Mouse (Mus musculus) forebrain, postnatal 0 days (tissue): ENCODE measurements at regions not wholly inside any gene's neighbourhood (a gene's known extent, or its start where the extent isn't known, plus 50 kb on each side); places are given as distances from the start of the nearest gene placed in this dataset.

ENCODE experiments used
- ATAC-seq: fragments of 200-750 bp; cut with Nextera tagmentation; 2 replicates; pipeline ENCODE4 v1.8.0; 2017; ENCODE audit warnings: mild to moderate bottlenecking, moderate library complexity
- DNase-seq: peaks from one replicate; pipeline ENCODE4 v3.0.0-alpha.2; 2015
- H3K27ac ChIP-seq: fragments of 300-500 bp; sonication (generic); 2 replicates; pipeline ENCODE4 v1.5.1; 2014; ENCODE audit warnings: low read depth, mild to moderate bottlenecking, antibody characterized with exemption, low read length, moderate library complexity, mixed read lengths
- H3K27me3 ChIP-seq: fragments of 300-500 bp; sonication (generic); 2 replicates; pipeline ENCODE4 v1.6.1; 2014; ENCODE audit warnings: mild to moderate bottlenecking, low read length, mixed read lengths; ENCODE audit not compliant: insufficient read depth
- H3K36me3 ChIP-seq: fragments of 300-500 bp; sonication (generic); 2 replicates; pipeline ENCODE4 v1.6.1; 2014; ENCODE audit warnings: mild to moderate bottlenecking, moderate library complexity; ENCODE audit not compliant: insufficient read depth
- H3K4me1 ChIP-seq: fragments of 300-500 bp; sonication (generic); 2 replicates; pipeline ENCODE4 v1.6.1; 2014; ENCODE audit warnings: antibody characterized with exemption; ENCODE audit not compliant: insufficient read depth
- H3K4me2 ChIP-seq: fragments of 300-500 bp; sonication (generic); 2 replicates; pipeline ENCODE4 v1.6.1; 2014; ENCODE audit warnings: low read depth, mild to moderate bottlenecking, moderate library complexity
- H3K4me3 ChIP-seq: fragments of 300-500 bp; sonication (generic); 2 replicates; pipeline ENCODE4 v1.5.1; 2014; ENCODE audit warnings: low read depth, low read length, mixed read lengths
- H3K9ac ChIP-seq: fragments of 300-500 bp; sonication (generic); 2 replicates; pipeline ENCODE4 v1.6.1; 2014; ENCODE audit warnings: mild to moderate bottlenecking
- H3K9me3 ChIP-seq: fragments of 300-500 bp; sonication (generic); 2 replicates; pipeline ENCODE4 v1.6.1; 2016; ENCODE audit warnings: low read length
- CTCF ChIP-seq: sonication (generic); IDR thresholded peaks from 2 replicates; pipeline ENCODE4 v1.5.1; 2016; ENCODE audit warnings: antibody characterized with exemption, control low read depth, low read depth
- WGBS: fragments of 180-500 bp; shearing (Covaris S2); extraction: QIAGEN DNeasy Blood & Tissue Kit; methylation state at CpG from one replicate; pipeline ENCODE4 v1.1.7; 2014; 5-methylcytosine and 5-hydroxymethylcytosine counted together

GRCm38 (mm10) chr11:45330319-45330718 is 521.5 kb upstream of the Clint1 start:
- no peaks in the 10 kb centered on the region for H3K36me3 ChIP-seq
- no peaks in the 10 kb centered on the region for H3K9me3 ChIP-seq
- no peak overlapping the region for H3K4me2 ChIP-seq
- H3K27me3 ChIP-seq = no peaks in the 10 kb centered on the region
- H3K27ac ChIP-seq = no peak overlapping the region
- no peak for ATAC-seq
- no peak for DNase-seq
- H3K4me3 ChIP-seq = no peak overlapping the region
- TF ChIP-seq CTCF = no peak
- no peaks in the 10 kb centered on the region for H3K4me1 ChIP-seq
- H3K9ac ChIP-seq = no peak overlapping the region
- 81% methylated on average over 2 of the region's 2 CpGs for WGBS

- Histone ChIP-seq H3K4me3 (no peak overlapping the region), H3K36me3 (no peaks in the 10 kb centered on the region), H3K9ac (no peak overlapping the region), H3K9me3 (no peaks in the 10 kb centered on the region), H3K27ac (no peak overlapping the region), H3K27me3 (no peaks in the 10 kb centered on the region), H3K4me2 (no peak overlapping the region), H3K4me1 (no peaks in the 10 kb centered on the region)
- 71% methylated on average over 3 of the region's 3 CpGs for WGBS
- ATAC-seq (no peak), DNase-seq (no peak)
- no peak for TF ChIP-seq CTCF
These were observed 518.1 kb upstream of the Clint1 start for GRCm38 (mm10) chr11:45333756-45334155.

- DNase-seq = no peak
- no peak overlapping the region for H3K9ac ChIP-seq
- no peak for ATAC-seq
- no peak overlapping the region for H3K4me3 ChIP-seq
- TF ChIP-seq CTCF = no peak
- H3K4me1 ChIP-seq = no peaks in the 10 kb centered on the region
- no peaks in the 10 kb centered on the region for H3K36me3 ChIP-seq
- no peaks in the 10 kb centered on the region for H3K27me3 ChIP-seq
- H3K9me3 ChIP-seq = no peaks in the 10 kb centered on the region
- H3K4me2 ChIP-seq = no peak overlapping the region
- H3K27ac ChIP-seq = no peak overlapping the region
These were observed 502.5 kb upstream of the Clint1 start for GRCm38 (mm10) chr11:45349331-45349730.

GRCm38 (mm10) chr11:45365343-45365742 is 486.5 kb upstream of the Clint1 start:
- H3K9ac ChIP-seq = no peak overlapping the region
- no peak for ATAC-seq

GRCm38 (mm10) chr11:45389243-45390146 is 462.4 kb upstream of the Clint1 start:
- TF ChIP-seq CTCF = no peak
- DNase-seq (no peak), ATAC-seq (no peak)
- Histone ChIP-seq H3K27me3 (no peaks in the 10 kb centered on the region), H3K4me1 (no peaks in the 10 kb centered on the region), H3K27ac (no peak overlapping the region), H3K4me3 (no peak overlapping the region), H3K9me3 (no peaks in the 10 kb centered on the region), H3K36me3 (no peaks in the 10 kb centered on the region), H3K4me2 (no peak overlapping the region), H3K9ac (no peak overlapping the region)
- WGBS = 52% methylated on average over 11 of the region's 11 CpGs

More at GRCm38 (mm10) chr11:45365343-45365742, 486.5 kb upstream of the Clint1 start:
- no peak overlapping the region for H3K27ac ChIP-seq
- no peak for DNase-seq
- no peaks in the 10 kb centered on the region for H3K9me3 ChIP-seq
- no peak overlapping the region for H3K4me3 ChIP-seq
- H3K4me1 ChIP-seq = no peaks in the 10 kb centered on the region
- WGBS = 97% methylated on average over 3 of the region's 3 CpGs
- TF ChIP-seq CTCF = no peak
- H3K27me3 ChIP-seq = no peaks in the 10 kb centered on the region
- no peak overlapping the region for H3K4me2 ChIP-seq
- H3K36me3 ChIP-seq = no peaks in the 10 kb centered on the region

GRCm38 (mm10) chr11:45396009-45396408 is 455.8 kb upstream of the Clint1 start:
- no peak overlapping the region for H3K27ac ChIP-seq
- DNase-seq = peak; percentile 37

GRCm38 (mm10) chr11:45398188-45398587 is 453.7 kb upstream of the Clint1 start:
- H3K9ac ChIP-seq = no peak overlapping the region
- H3K36me3 ChIP-seq = no peaks in the 10 kb centered on the region
- H3K27me3 ChIP-seq = no peaks in the 10 kb centered on the region
- H3K4me3 ChIP-seq = no peak overlapping the region
- no peaks in the 10 kb centered on the region for H3K4me1 ChIP-seq
- no peaks in the 10 kb centered on the region for H3K9me3 ChIP-seq
- 49% methylated on average over 6 of the region's 6 CpGs for WGBS
- H3K4me2 ChIP-seq = no peak overlapping the region
- TF ChIP-seq CTCF = no peak
- DNase-seq (peak; percentile 58), ATAC-seq (peak; percentile 45; the same call in 1 of the 2 replicates)
- H3K27ac ChIP-seq = no peak overlapping the region

More at GRCm38 (mm10) chr11:45396009-45396408, 455.8 kb upstream of the Clint1 start:
- ATAC-seq = peak; percentile 29; the same call in 1 of the 2 replicates
- WGBS = 9% methylated on average over 3 of the region's 3 CpGs
- no peak overlapping the region for H3K9ac ChIP-seq
- no peak overlapping the region for H3K4me3 ChIP-seq
- H3K9me3 ChIP-seq = no peaks in the 10 kb centered on the region
- no peaks in the 10 kb centered on the region for H3K4me1 ChIP-seq
- no peaks in the 10 kb centered on the region for H3K27me3 ChIP-seq
- TF ChIP-seq CTCF = no peak
- no peak overlapping the region for H3K4me2 ChIP-seq
- no peaks in the 10 kb centered on the region for H3K36me3 ChIP-seq
